Mouse (Mus musculus): ENCODE results near the gene Hist2h2ac.
"Not testable (repeated sequence)": the region's sequence is repeated elsewhere in the genome, so short reads cannot be mapped to it uniquely, and the experiment has no call there.

Gene Hist2h2ac

DNA sequence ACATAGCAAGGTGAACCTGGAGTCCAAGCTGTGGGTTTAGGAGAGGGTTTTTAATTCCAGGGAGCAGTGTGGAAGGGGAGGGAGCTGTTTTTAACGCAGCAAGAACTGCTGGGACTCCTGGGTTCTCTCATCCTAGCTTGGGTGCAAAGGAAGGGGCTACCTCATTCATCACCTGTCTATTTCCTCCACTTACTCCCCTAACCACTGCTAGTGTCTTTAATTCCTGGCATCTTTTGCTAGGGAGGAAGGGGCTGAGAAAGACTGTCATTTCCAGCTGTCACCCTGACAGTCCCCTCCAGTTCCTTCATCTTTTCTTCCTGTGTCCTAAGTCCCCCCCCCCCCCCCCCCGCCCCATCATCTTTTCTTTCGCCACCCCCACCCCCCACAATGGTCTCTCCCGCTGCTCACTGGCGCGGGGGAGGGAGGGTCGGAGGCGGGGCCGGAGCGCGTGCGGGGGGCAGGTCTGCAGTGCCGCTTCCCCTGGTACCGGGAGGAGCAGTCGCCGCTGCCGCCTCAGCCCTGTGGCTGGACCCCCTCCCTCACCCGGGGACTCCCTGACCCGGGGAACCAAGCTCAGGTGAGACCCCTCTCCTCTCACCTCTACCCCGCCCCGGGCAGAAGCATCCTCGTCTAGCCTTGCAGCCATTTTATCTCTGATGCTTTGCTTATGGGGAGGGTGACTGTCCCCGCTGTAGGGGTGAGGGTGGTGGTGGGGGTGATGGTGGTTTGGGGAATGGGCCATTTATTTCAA, 39.8 kb downstream of the Hist2h2ac start, which contains the start of gene Sv2a:
TSS of gene Sv2a (plus strand) at position 425 of the 751 bp plus-strand sequence.
- no peak for DNase-seq (ENCODE audit: low spot score)

GRCm38 (mm10) chr3:96179531-96179930, 41.1 kb downstream of the Hist2h2ac start:
- no peak for DNase-seq (ENCODE audit: low spot score)

GRCm38 (mm10) chr3:96178902-96179301, 41.8 kb downstream of the Hist2h2ac start:
- no peak for DNase-seq (ENCODE audit: low spot score)

- no peak for DNase-seq (ENCODE audit: low spot score)
These were observed 42.3 kb downstream of the Hist2h2ac start for GRCm38 (mm10) chr3:96178427-96178826.

DNA sequence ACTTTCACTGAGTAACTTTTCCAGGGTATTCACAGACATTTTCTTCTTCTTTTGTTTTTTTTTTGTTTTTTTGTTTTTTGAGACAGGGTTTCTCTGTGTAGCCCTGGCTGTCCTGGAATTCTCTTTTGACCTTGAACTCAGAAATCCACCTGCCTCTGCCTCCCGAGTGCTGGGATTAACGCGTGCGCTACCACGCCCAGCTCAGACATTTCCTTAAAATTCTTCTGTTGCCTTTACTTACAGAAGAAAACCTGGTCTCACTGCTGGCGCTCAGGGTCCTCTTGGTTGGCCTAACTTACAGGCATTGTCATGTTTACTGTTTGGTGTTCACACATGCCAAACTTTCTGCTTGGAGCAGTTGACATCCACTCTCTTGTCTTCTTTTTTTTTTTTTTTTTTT, 45.4 kb downstream of the Hist2h2ac start:
- DNase-seq (ENCODE audit: low spot score) = no peak

DNA sequence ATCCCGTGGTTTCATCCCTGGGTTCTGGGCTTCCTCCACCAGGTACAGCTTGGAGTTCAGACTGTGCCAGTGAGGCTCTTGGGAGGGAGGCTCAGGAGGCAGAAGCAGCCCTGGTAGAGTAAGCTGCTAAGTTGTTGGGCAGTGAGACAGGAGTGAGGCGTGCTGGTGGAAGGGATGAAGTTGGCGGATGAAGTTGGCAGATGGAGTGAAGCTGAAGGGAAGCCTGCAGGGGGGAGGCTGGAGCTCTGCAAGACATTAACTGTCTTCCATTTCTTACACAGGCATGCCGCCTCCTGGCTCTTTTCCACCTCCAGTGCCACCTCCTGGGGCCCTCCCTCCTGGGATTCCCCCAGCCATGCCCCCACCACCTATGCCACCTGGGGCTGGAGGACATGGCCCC, 46.6 kb downstream of the Hist2h2ac start:
- DNase-seq (ENCODE audit: low spot score) = not testable (repeated sequence)

- no peak for DNase-seq (ENCODE audit: low spot score)
These were observed 47.5 kb downstream of the Hist2h2ac start for GRCm38 (mm10) chr3:96173185-96173584.

DNA sequence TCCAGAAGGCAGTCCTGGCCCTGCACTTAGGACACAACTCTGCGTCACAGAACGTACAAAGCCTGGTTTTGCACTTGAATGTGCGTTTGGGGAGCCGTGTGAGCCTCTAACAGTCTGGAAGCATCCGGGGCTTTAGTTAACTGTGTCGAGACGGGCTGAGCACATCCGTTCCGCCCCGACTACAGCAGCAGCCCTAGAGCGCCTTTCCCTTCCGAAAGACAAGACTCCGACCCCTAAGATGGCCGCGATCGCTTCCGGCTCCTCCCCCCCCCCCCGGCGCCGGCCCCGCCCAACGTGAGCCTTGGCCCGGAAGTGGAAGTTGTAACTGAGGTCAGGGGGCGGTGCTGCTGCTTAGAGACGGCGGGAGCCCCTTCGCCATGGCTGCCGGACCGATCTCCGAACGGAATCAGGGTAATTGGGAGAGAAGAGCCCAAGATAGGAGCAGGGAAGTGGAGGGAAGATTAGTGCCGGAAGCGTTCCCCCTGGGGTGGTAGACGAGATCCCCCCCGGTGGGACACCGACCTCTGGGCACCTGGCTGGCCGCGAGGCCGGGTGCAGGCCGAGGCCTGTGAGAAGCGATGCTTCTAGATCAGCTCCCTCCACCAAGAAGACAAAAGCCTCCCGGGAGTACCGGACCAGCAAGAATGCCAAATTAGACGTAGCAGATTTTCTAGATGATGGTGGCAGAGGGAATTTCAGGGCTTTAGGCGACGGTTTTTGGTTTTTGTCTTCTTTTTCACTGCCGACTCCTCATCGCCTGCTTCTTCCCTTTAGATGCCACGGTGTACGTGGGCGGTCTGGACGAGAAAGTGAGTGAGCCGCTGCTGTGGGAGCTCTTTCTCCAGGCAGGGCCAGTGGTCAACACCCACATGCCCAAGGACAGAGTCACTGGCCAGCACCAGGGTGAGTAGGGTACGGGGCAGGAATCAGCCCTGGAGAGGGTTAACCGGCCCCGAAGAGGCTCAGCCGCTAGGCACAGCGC, 48.2 kb downstream of the Hist2h2ac start, which contains the start of gene Sf3b4:
TSS of gene Sf3b4 (plus strand) at position 136 of the 982 bp plus-strand sequence.
- DNase-seq (ENCODE audit: low spot score) = peak; percentile 75

DNA sequence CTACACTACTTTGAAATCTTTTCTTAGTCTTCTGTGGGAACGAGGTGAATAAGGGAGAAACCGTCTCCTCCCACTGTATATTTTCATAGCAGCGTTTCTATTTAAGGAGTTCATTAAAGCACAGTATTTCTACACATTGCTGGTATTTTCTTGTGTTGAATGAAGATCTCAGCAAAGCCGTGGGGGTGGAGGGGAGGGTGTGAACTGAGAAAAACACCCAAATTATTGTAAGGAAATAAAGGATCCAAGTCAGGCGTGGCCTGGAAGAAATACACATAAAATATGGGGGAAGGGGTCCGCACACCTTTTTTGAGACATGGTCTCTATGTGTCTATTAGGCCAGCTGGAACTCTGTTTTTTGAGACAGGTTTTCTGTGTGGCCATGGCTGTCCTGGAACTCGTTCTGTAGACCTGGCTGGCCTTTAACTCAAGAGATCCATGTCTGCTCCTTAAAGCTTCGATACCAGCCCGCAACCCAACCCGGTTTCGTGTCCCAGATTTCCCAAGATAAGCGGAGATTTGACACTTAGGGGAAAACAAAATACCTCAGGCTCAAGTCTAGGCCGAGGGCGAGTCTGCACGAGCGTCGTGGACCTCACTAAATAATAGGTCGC, 49.0 kb downstream of the Hist2h2ac start:
- no peak for DNase-seq (ENCODE audit: low spot score)

GRCm38 (mm10) chr3:96170976-96171545, 49.6 kb downstream of the Hist2h2ac start:
- DNase-seq (ENCODE audit: low spot score) = no peak

Data from urinary bladder, postnatal 25 days (tissue).